In genomic region chr1:161876553-161877447, GRCm38 (mm10) we compare ENCODE assay signal across 8 mouse cellular contexts. TPM values are rescaled to one million over a fixed set of nuclear protein-coding genes. Genes with fewer than 3 reads are reported as not detected.
DNase-seq lines count a peak whose midpoint lies in the region; ATAC-seq and TF ChIP-seq lines count a peak whose summit lies in the region.

Suco (minus strand) TSS chr1:161876682.

- ATAC-seq in heart, embryonic 15.5 days (replicated peaks; ENCODE audit: insufficient number of reproducible peaks, insufficient read depth, low FRiP score, low read depth), result peak; percentile 98
- peak; percentile 95 for ATAC-seq in liver, embryonic 14.5 days (ENCODE audit: insufficient read depth)
- peak; percentile 99 for ATAC-seq in neural tube, embryonic 11.5 days (ENCODE audit: insufficient read depth, low FRiP score, low TSS enrichment)
- peak; percentile 99 for ATAC-seq in stomach, postnatal 0 days (ENCODE audit: low FRiP score, low TSS enrichment)

- H3K4me1 ChIP-seq in forebrain, embryonic 10.5 days, result peaks cover 28% of the 10 kb centered on the region
- H3K4me1 ChIP-seq in heart, embryonic 15.5 days (replicated peaks), result peaks cover 22% of the 10 kb centered on the region
- peaks cover 10 to 13% of the 10 kb centered on the region in 2 experiments for H3K4me1 ChIP-seq in liver, embryonic 14.5 days (replicated peaks; ENCODE audit: control insufficient read depth in 2 of 2, insufficient read depth in 2 of 2, low read length in 1 of 2)
- H3K4me1 ChIP-seq in neural tube, embryonic 11.5 days (ENCODE audit: control insufficient read depth, insufficient read depth, low read length), result peaks cover 16% of the 10 kb centered on the region
- H3K4me1 ChIP-seq in stomach, postnatal 0 days (replicated peaks; ENCODE audit: control insufficient read depth, insufficient read depth), result peaks cover 3% of the 10 kb centered on the region; the same call in 1 of the 2 replicates

- no peaks in the 10 kb centered on the region for H3K27me3 ChIP-seq in forebrain, embryonic 10.5 days (ENCODE audit: poor library complexity, severe bottlenecking)
- no peaks in the 10 kb centered on the region for H3K27me3 ChIP-seq in heart, embryonic 15.5 days
- no peaks in the 10 kb centered on the region for H3K27me3 ChIP-seq in liver, embryonic 14.5 days (ENCODE audit: control insufficient read depth, insufficient read depth, low read length)
- H3K27me3 ChIP-seq in neural tube, embryonic 11.5 days (ENCODE audit: control insufficient read depth, insufficient read depth, low read length), result no peaks in the 10 kb centered on the region
- no peaks in the 10 kb centered on the region for H3K27me3 ChIP-seq in stomach, postnatal 0 days (ENCODE audit: control insufficient read depth, insufficient read depth, low read length)

- H3K9me3 ChIP-seq in forebrain, embryonic 10.5 days, result no peaks in the 10 kb centered on the region
- H3K9me3 ChIP-seq in heart, embryonic 15.5 days (replicated peaks), result no peaks in the 10 kb centered on the region
- no peaks in the 10 kb centered on the region for H3K9me3 ChIP-seq in liver, embryonic 14.5 days (ENCODE audit: control insufficient read depth, low read length)
- H3K9me3 ChIP-seq in neural tube, embryonic 11.5 days (ENCODE audit: control insufficient read depth, low read length), result no peaks in the 10 kb centered on the region
- H3K9me3 ChIP-seq in stomach, postnatal 0 days (ENCODE audit: control insufficient read depth, low read length), result no peaks in the 10 kb centered on the region

- TF ChIP-seq EP300 in liver, embryonic 14.5 days (IDR thresholded peaks at IDR 0.05; ENCODE audit: low read depth), result peak; percentile 41; the same call in 1 of the 2 replicates
- no peak for TF ChIP-seq EP300 in stomach, postnatal 0 days (optimal IDR thresholded peaks at IDR 0.05)

- H3K4me3 ChIP-seq in forebrain, embryonic 10.5 days, result peak within 1 kb of the TSS; percentile 83
- H3K4me3 ChIP-seq in heart, embryonic 15.5 days, result peak within 1 kb of the TSS; percentile 96
- peak within 1 kb of the TSS; percentile 69 to 85 for H3K4me3 ChIP-seq in liver, embryonic 14.5 days (ENCODE audit: insufficient read depth in 1 of 2, low read depth in 2 of 2, low read length in 2 of 2)
- H3K4me3 ChIP-seq in neural tube, embryonic 11.5 days (ENCODE audit: low read depth, low read length), result peak within 1 kb of the TSS; percentile 83
- peak within 1 kb of the TSS; percentile 55 for H3K4me3 ChIP-seq in stomach, postnatal 0 days (ENCODE audit: low read depth, low read length)

- H3K36me3 ChIP-seq in forebrain, embryonic 10.5 days (replicated peaks), result no peaks in the 10 kb centered on the region
- no peaks in the 10 kb centered on the region for H3K36me3 ChIP-seq in heart, embryonic 15.5 days
- no peaks in the 10 kb centered on the region for H3K36me3 ChIP-seq in liver, embryonic 14.5 days (replicated peaks; ENCODE audit: control insufficient read depth, insufficient read depth, low read depth)
- no peaks in the 10 kb centered on the region for H3K36me3 ChIP-seq in neural tube, embryonic 11.5 days (ENCODE audit: control insufficient read depth, insufficient read depth, low read length)
- no peaks in the 10 kb centered on the region for H3K36me3 ChIP-seq in stomach, postnatal 0 days (ENCODE audit: control insufficient read depth, insufficient read depth, low read length)

- TF ChIP-seq CTCF in liver, embryonic 14.5 days (IDR thresholded peaks at IDR 0.05; ENCODE audit: low read depth), result no peak
- TF ChIP-seq CTCF in stomach, postnatal 0 days (IDR thresholded peaks at IDR 0.05; ENCODE audit: low read depth), result peak; percentile 13; the same call in 1 of the 2 replicates

- H3K4me2 ChIP-seq in heart, embryonic 15.5 days, result peak within 1 kb of the TSS; percentile 67
- H3K4me2 ChIP-seq in liver, embryonic 14.5 days (ENCODE audit: low read depth), result peak within 1 kb of the TSS; percentile 90
- H3K4me2 ChIP-seq in neural tube, embryonic 11.5 days (ENCODE audit: low read depth), result peak within 1 kb of the TSS; percentile 76
- H3K4me2 ChIP-seq in stomach, postnatal 0 days (replicated peaks; ENCODE audit: low read depth), result peak within 1 kb of the TSS; percentile 70

- under 1% methylated on average over 63 of the region's 74 CpGs for WGBS in forebrain, embryonic 10.5 days
- whole genome bisulfite sequencing in heart, embryonic 15.5 days, result under 1% methylated on average over 72 of the region's 74 CpGs
- under 1% methylated on average over 68 of the region's 74 CpGs for WGBS in liver, embryonic 14.5 days (ENCODE audit: insufficient replicate concordance)
- WGBS in neural tube, embryonic 11.5 days, result under 1% methylated on average over 53 of the region's 74 CpGs
- WGBS in stomach, postnatal 0 days, result 1% methylated on average over 63 of the region's 74 CpGs

- peak within 1 kb of the TSS; percentile 98 for H3K27ac ChIP-seq in forebrain, embryonic 10.5 days
- peak within 1 kb of the TSS; percentile 99 for H3K27ac ChIP-seq in heart, embryonic 15.5 days
- H3K27ac ChIP-seq in liver, embryonic 14.5 days, result peak within 1 kb of the TSS; percentile 86
- H3K27ac ChIP-seq in neural tube, embryonic 11.5 days (ENCODE audit: low read depth, low read length), result peak within 1 kb of the TSS; percentile 96
- H3K27ac ChIP-seq in stomach, postnatal 0 days (replicated peaks), result peak within 1 kb of the TSS; percentile 95

- peak within 1 kb of the TSS; percentile 89 for H3K9ac ChIP-seq in heart, embryonic 15.5 days
- H3K9ac ChIP-seq in liver, embryonic 14.5 days (replicated peaks), result peak within 1 kb of the TSS; percentile 86
- H3K9ac ChIP-seq in neural tube, embryonic 11.5 days (ENCODE audit: low read length), result peak within 1 kb of the TSS; percentile 90
- H3K9ac ChIP-seq in stomach, postnatal 0 days (ENCODE audit: low read length), result peak within 1 kb of the TSS; percentile 82

- DNase-seq in CD8-positive naive resting alpha-beta T cell, adult 2 months (ENCODE audit: low read depth in 2 of 2, low spot score in 2 of 2), result peak; percentile 98 to 99
- DNase-seq in c-Kit-positive CD71-negative TER-119-negative erythroid progenitor cells, embryonic 14.5 days (ENCODE audit: low read depth), result peak; percentile 99
- DNase-seq in forebrain, embryonic 10.5 days (ENCODE audit: extremely low spot score, low spot score), result peak; percentile 99
- DNase-seq in kidney, postnatal 25 days, result peak; percentile 99 to 100
- peak; percentile 99 to 100 (median 100) for DNase-seq in liver, embryonic 14.5 days (ENCODE audit: low read depth in 3 of 3, low spot score in 3 of 3)
- peak; percentile 100 for DNase-seq in neural tube, embryonic 11.5 days (ENCODE audit: low spot score)
- DNase-seq in stomach, postnatal 0 days (ENCODE audit: low spot score), result peak; percentile 100

RNA-seq across cellular contexts. Expression of gene Suco, which starts in this region (rescaled TPM):
- polyA plus RNA-seq in forebrain, embryonic 10.5 days (2016; fragmentation: Nextera tagmentation; extraction: Ambion mirVana), result 20.5 and 26.7 TPM in 2 replicates
- 11.6 and 13.4 TPM in 2 replicates for polyA plus RNA-seq in heart, embryonic 15.5 days (2015; fragmentation: Nextera tagmentation; extraction: Ambion mirVana)
- 5.0 and 6.9 TPM in 2 replicates for polyA plus RNA-seq in liver, embryonic 14.5 days (2012; rRNA removed)
- 11.1 and 11.2 TPM in 2 replicates for polyA plus RNA-seq in liver, embryonic 14.5 days (2014; fragmentation: Nextera tagmentation; extraction: Ambion mirVana)
- polyA plus RNA-seq in neural tube, embryonic 11.5 days (2014; fragmentation: Nextera tagmentation; extraction: Ambion mirVana), result 28.6 and 39.6 TPM in 2 replicates
- 10.9 and 11.4 TPM in 2 replicates for polyA plus RNA-seq in stomach, postnatal 0 days (2015; fragmentation: Nextera tagmentation; extraction: Ambion mirVana)

Comparison
In these comparisons a context has a peak if more than half of its experiments do, and no peak if none do; other contexts are left out.
1. Peak in every context shown above with its lines: DNase-seq, ATAC-seq, H3K4me3 ChIP-seq and H3K27ac ChIP-seq.